Mouse (Mus musculus) stomach, postnatal 0 days (tissue): Measurements from ENCODE around the gene Agbl4.

Experiments used
- CTCF ChIP-seq: IDR thresholded peaks from 2 replicates; pipeline ENCODE4 v1.5.1; 2016; ENCODE audit warnings: antibody characterized with exemption, low read depth, mild to moderate bottlenecking, moderate library complexity
- EP300 ChIP-seq: optimal IDR thresholded peaks from 2 replicates; pipeline ENCODE3; 2016; ENCODE audit warnings: antibody characterized with exemption

DNA sequence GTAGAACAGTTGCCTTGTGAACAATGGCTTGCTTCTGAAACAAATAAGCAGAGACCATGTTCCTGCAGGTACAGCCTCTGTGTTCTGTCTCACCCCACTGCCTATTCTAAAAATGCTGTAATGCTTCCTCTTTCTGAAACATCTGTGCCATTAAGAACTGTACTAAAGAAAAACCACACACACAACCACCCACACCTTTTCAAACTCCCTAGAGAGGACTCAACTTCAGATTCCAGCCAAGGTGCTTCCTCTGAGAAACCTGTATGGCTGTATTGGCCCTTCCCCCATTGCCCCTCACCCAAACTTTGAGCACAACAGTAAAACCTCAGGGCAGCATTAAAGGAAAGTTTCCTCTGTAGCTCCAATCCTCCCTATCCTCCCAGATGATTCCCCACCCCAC is 1002.3 kb downstream of the Agbl4 start:
- no peak for TF ChIP-seq CTCF
- no peak for TF ChIP-seq EP300
